Mouse (Mus musculus): Measurements from ENCODE around the gene Folr1.
A peak's percentile ranks its signal among the peaks of the same experiment; 100 is the strongest.

GRCm38 (mm10) chr7:101895695-101896094 lies 25.1 kb upstream of the Folr1 start:
- peak; percentile 13; the same call in 1 of the 2 replicates for TF ChIP-seq CTCF (IDR thresholded peaks at IDR 0.05; ENCODE audit: low read depth)
- no peak for TF ChIP-seq EP300 (IDR thresholded peaks at IDR 0.05; ENCODE audit: low read depth)
